Mouse (Mus musculus): ENCODE results near the gene Ccl12. TPM values are rescaled to one million over a fixed set of nuclear protein-coding genes. Genes with fewer than 3 reads are reported as not detected.

Ccl12 gene
- polyA plus RNA-seq, 1 experiment from 2014 or later, result 1.1 TPM

- H3K4me3 ChIP-seq, result no peak overlapping the region
- no peak overlapping the region for H3K4me2 ChIP-seq
- no peaks in the 10 kb centered on the region for H3K27me3 ChIP-seq
- H3K9ac ChIP-seq, result no peak overlapping the region
- ATAC-seq (ENCODE audit: low FRiP score), result no peak
- no peak overlapping the region for H3K27ac ChIP-seq
- H3K36me3 ChIP-seq, result no peaks in the 10 kb centered on the region
- 72% methylated on average over 3 of the region's 3 CpGs for WGBS
- H3K4me1 ChIP-seq (replicated peaks), result no peaks in the 10 kb centered on the region
- H3K9me3 ChIP-seq, result no peaks in the 10 kb centered on the region
Measured at GRCm38 (mm10) chr11:82084360-82084759, 17.3 kb upstream of the Ccl12 start.

- WGBS, result 89% methylated on average over 10 of the region's 10 CpGs
- Histone ChIP-seq H3K4me2 (no peak overlapping the region), H3K4me1 (replicated peaks) (no peaks in the 10 kb centered on the region), H3K9me3 (no peaks in the 10 kb centered on the region), H3K27me3 (no peaks in the 10 kb centered on the region), H3K27ac (no peak overlapping the region), H3K4me3 (no peak overlapping the region), H3K36me3 (no peaks in the 10 kb centered on the region), H3K9ac (no peak overlapping the region)
- no peak for ATAC-seq (ENCODE audit: low FRiP score)
Measured at GRCm38 (mm10) chr11:82099511-82100323, 1.9 kb upstream of the Ccl12 start.

- Histone ChIP-seq H3K27me3 (no peaks in the 10 kb centered on the region), H3K4me3 (no peak overlapping the region), H3K27ac (no peak overlapping the region), H3K36me3 (no peaks in the 10 kb centered on the region), H3K9ac (no peak overlapping the region), H3K4me2 (no peak overlapping the region), H3K9me3 (no peaks in the 10 kb centered on the region), H3K4me1 (replicated peaks) (no peaks in the 10 kb centered on the region)
- 91% methylated on average over 4 of the region's 4 CpGs for WGBS
- ATAC-seq (ENCODE audit: low FRiP score), result no peak
Measured at GRCm38 (mm10) chr11:82101087-82101486, 558 bp upstream of the Ccl12 start.

- no peaks in the 10 kb centered on the region for H3K27me3 ChIP-seq
Measured at GRCm38 (mm10) chr11:82109611-82110010, 8.0 kb downstream of the Ccl12 start.

GRCm38 (mm10) chr11:82110372-82111248 lies 9.0 kb downstream of the Ccl12 start:
- H3K27ac ChIP-seq, result no peak overlapping the region
- no peak overlapping the region for H3K9ac ChIP-seq
- WGBS, result 75% methylated on average over 6 of the region's 6 CpGs
- no peaks in the 10 kb centered on the region for H3K36me3 ChIP-seq
- H3K4me2 ChIP-seq, result no peak overlapping the region
- H3K4me1 ChIP-seq (replicated peaks), result no peaks in the 10 kb centered on the region
- no peak overlapping the region for H3K4me3 ChIP-seq
- H3K27me3 ChIP-seq, result no peaks in the 10 kb centered on the region
- H3K9me3 ChIP-seq, result no peaks in the 10 kb centered on the region
- no peak for ATAC-seq (ENCODE audit: low FRiP score)

More at GRCm38 (mm10) chr11:82109611-82110010, 8.0 kb downstream of the Ccl12 start:
- H3K9ac ChIP-seq, result no peak overlapping the region
- no peaks in the 10 kb centered on the region for H3K4me1 ChIP-seq (replicated peaks)
- ATAC-seq (ENCODE audit: low FRiP score), result no peak
- no peak overlapping the region for H3K4me2 ChIP-seq
- no peak overlapping the region for H3K27ac ChIP-seq
- no peaks in the 10 kb centered on the region for H3K9me3 ChIP-seq
- no peaks in the 10 kb centered on the region for H3K36me3 ChIP-seq
- H3K4me3 ChIP-seq, result no peak overlapping the region

GRCm38 (mm10) chr11:82114885-82115284 lies 13.2 kb downstream of the Ccl12 start, which contains the start of gene Ccl8:
Ccl8 (plus strand) TSS chr11:82115185.
- Histone ChIP-seq H3K27me3 (no peaks in the 10 kb centered on the region), H3K4me2 (no peak within 1 kb of the TSS), H3K9ac (no peak within 1 kb of the TSS), H3K4me3 (no peak within 1 kb of the TSS), H3K36me3 (no peaks in the 10 kb centered on the region), H3K27ac (no peak within 1 kb of the TSS), H3K4me1 (replicated peaks) (no peaks in the 10 kb centered on the region), H3K9me3 (no peaks in the 10 kb centered on the region)
- WGBS, result 85% methylated on average over 3 of the region's 3 CpGs
- no peak for ATAC-seq (ENCODE audit: low FRiP score)

GRCm38 (mm10) chr11:82116041-82116440 lies 14.4 kb downstream of the Ccl12 start:
- no peak for ATAC-seq (ENCODE audit: low FRiP score)
- no peak overlapping the region for H3K4me3 ChIP-seq
- no peaks in the 10 kb centered on the region for H3K4me1 ChIP-seq (replicated peaks)
- H3K36me3 ChIP-seq, result no peaks in the 10 kb centered on the region
- no peak overlapping the region for H3K9ac ChIP-seq
- no peaks in the 10 kb centered on the region for H3K9me3 ChIP-seq
- no peaks in the 10 kb centered on the region for H3K27me3 ChIP-seq
- H3K27ac ChIP-seq, result no peak overlapping the region
- 89% methylated on average over 3 of the region's 3 CpGs for WGBS
- no peak overlapping the region for H3K4me2 ChIP-seq

GRCm38 (mm10) chr11:82132977-82133376 lies 31.3 kb downstream of the Ccl12 start:
- no peaks in the 10 kb centered on the region for H3K36me3 ChIP-seq
- no peak overlapping the region for H3K4me2 ChIP-seq
- H3K4me1 ChIP-seq (replicated peaks), result no peaks in the 10 kb centered on the region
- H3K4me3 ChIP-seq, result no peak overlapping the region
- no peak overlapping the region for H3K9ac ChIP-seq
- H3K27ac ChIP-seq, result no peak overlapping the region
- no peaks in the 10 kb centered on the region for H3K9me3 ChIP-seq
- H3K27me3 ChIP-seq, result no peaks in the 10 kb centered on the region
- ATAC-seq (ENCODE audit: low FRiP score), result no peak
- WGBS, result 81% methylated on average over 1 of the region's 1 CpGs

- no peaks in the 10 kb centered on the region for H3K36me3 ChIP-seq
- no peaks in the 10 kb centered on the region for H3K27me3 ChIP-seq
- 84% methylated on average over 2 of the region's 2 CpGs for WGBS
Measured at GRCm38 (mm10) chr11:82136196-82136595, 34.6 kb downstream of the Ccl12 start.

GRCm38 (mm10) chr11:82139492-82140094 lies 37.9 kb downstream of the Ccl12 start:
- Histone ChIP-seq H3K27ac (no peak overlapping the region), H3K9me3 (no peaks in the 10 kb centered on the region), H3K27me3 (no peaks in the 10 kb centered on the region), H3K4me3 (no peak overlapping the region), H3K9ac (no peak overlapping the region), H3K36me3 (no peaks in the 10 kb centered on the region), H3K4me1 (replicated peaks) (no peaks in the 10 kb centered on the region), H3K4me2 (no peak overlapping the region)
- 70% methylated on average over 7 of the region's 7 CpGs for whole genome bisulfite sequencing
- ATAC-seq (ENCODE audit: low FRiP score), result no peak

More at GRCm38 (mm10) chr11:82136196-82136595, 34.6 kb downstream of the Ccl12 start:
- Histone ChIP-seq H3K4me1 (replicated peaks) (no peaks in the 10 kb centered on the region), H3K27ac (no peak overlapping the region), H3K4me2 (no peak overlapping the region), H3K4me3 (no peak overlapping the region), H3K9ac (no peak overlapping the region), H3K9me3 (no peaks in the 10 kb centered on the region)
- no peak for ATAC-seq (ENCODE audit: low FRiP score)

Measured in hindbrain, embryonic 13.5 days (tissue).